Mouse (Mus musculus) embryonic fibroblast, embryonic 13.5 days (primary cell): ENCODE measurements around the gene Kif24. TPM values are rescaled to one million over a fixed set of nuclear protein-coding genes. Genes with fewer than 3 reads are reported as not detected.

ENCODE experiments used
- H3K27ac ChIP-seq: 2 replicates; pipeline ENCODE4 v1.5.1; 2012; ENCODE audit warnings: low read length, control low read depth, inconsistent platforms; ENCODE audit not compliant: insufficient read depth
- H3K4me1 ChIP-seq: 2 replicates; pipeline ENCODE4 v1.6.1; 2011; ENCODE audit warnings: low read length; ENCODE audit not compliant: control insufficient read depth, insufficient read depth
- H3K4me3 ChIP-seq: 2 replicates; pipeline ENCODE4 v1.5.1; 2011; ENCODE audit warnings: mild to moderate bottlenecking, control low read depth, low read length; ENCODE audit not compliant: insufficient read depth
- CTCF ChIP-seq: IDR thresholded peaks from 2 replicates; pipeline ENCODE4 v1.5.1; 2011; ENCODE audit warnings: mild to moderate bottlenecking, control low read depth, low read length, moderate library complexity, borderline replicate concordance; ENCODE audit not compliant: insufficient read depth
- POLR2A ChIP-seq: IDR thresholded peaks from 2 replicates; pipeline ENCODE4 v1.6.1; 2011; ENCODE audit warnings: low read depth, mild to moderate bottlenecking, control low read depth, low read length, moderate library complexity
- polyA plus RNA-seq: library from polyadenylated mRNA; stranded (reverse); fragments of >200 nt; gene quantifications from 2 replicates; pipeline ENCODE4 v1.2.4, GENCODE M21; 2011; ENCODE audit warnings: low read depth; ENCODE audit not compliant: missing spikeins, insufficient read length

Kif24 gene
- polyA plus RNA-seq: 3.6 and 5.8 TPM in 2 replicates

- no peaks in the 10 kb centered on the region for H3K4me1 ChIP-seq
- no peak for TF ChIP-seq CTCF
- TF ChIP-seq POLR2A: peak; percentile 81
- peak within 1 kb of the TSS; percentile 92 for H3K4me3 ChIP-seq
- H3K27ac ChIP-seq: peak within 1 kb of the TSS; percentile 34; the same call in 1 of the 2 replicates
Measured at GRCm38 (mm10) chr4:41464345-41465286, at the start of gene Kif24, which contains the start of gene Nudt2. TSS of gene Kif24 (minus strand) at chr4:41464887. TSS of gene Nudt2 (plus strand) at chr4:41465151.

DNA sequence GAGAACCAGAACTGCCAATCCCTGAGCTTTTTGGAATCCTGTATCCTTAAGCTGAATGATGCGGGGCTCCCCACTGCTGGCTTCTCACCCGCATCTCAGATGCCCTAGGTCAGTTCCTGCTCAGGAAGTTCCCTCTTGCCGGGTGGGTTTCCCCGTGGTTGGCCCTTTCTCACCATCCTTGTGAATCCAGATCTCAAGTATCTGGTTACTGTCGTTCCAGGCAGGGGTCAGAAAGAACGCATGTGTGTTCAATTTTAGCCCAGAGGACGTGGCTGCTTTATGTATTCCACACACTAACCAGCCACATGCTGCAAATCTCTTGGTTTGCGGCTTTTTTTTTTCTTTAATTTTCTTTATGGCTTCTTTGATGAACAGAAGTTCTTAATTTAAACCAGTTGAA lies 49.0 kb upstream of the Kif24 start:
- TF ChIP-seq POLR2A (no peak), CTCF (no peak)
- no peaks in the 10 kb centered on the region for H3K4me1 ChIP-seq
- H3K27ac ChIP-seq: no peak overlapping the region

DNA sequence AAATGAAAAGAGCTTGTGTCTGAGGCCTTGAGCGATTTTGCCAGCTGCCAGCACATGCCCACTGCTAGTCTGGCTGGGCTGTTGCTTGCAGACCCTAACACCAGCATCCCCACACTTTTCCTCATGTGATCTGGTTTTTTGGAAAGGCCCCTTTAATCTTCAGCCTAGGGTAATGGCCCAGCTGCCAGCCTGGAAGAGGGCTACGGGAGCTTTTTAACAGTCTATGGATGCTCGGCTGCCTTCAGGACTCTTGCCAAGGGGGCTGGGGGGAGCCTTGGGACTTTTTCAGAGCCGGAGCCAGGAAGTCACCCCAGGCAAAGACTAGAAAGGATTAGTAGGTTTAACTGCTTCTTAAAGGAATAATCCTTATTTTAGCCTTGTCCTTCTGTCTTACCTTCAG lies 48.6 kb upstream of the Kif24 start:
- TF ChIP-seq POLR2A: no peak
- TF ChIP-seq CTCF: no peak
- Histone ChIP-seq H3K4me3 (no peak overlapping the region), H3K27ac (no peak overlapping the region), H3K4me1 (no peaks in the 10 kb centered on the region)

More for the DNA sequence above, 49.0 kb upstream of the Kif24 start:
- H3K4me3 ChIP-seq: no peak overlapping the region

DNA sequence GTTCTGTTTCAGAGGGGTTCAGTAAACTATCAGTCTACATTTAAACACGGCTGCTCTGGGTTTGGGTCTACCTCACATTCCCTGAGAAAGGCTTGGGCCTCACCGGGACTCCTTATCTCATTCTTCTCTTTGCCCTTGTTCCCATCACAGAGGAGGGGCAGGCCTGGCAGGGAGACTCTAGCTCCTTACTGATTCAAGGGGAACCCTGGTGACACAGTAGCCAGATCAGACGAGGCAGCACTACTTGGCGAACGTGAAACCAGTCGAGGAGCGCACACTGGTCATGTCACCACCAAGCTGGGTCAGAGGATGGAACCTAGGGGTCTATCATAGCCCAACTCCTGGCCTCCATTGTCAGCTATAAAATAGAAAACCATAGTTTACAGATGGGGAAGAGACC lies 43.3 kb upstream of the Kif24 start:
- H3K4me1 ChIP-seq: no peaks in the 10 kb centered on the region
- TF ChIP-seq CTCF (no peak), POLR2A (no peak)
- no peak overlapping the region for H3K27ac ChIP-seq
- no peak overlapping the region for H3K4me3 ChIP-seq

GRCm38 (mm10) chr4:41507326-41507924 lies 42.7 kb upstream of the Kif24 start:
- Histone ChIP-seq H3K27ac (no peak overlapping the region), H3K4me3 (peak overlapping the region; percentile 37), H3K4me1 (no peaks in the 10 kb centered on the region)
- no peak for TF ChIP-seq CTCF
- TF ChIP-seq POLR2A: no peak

- no peaks in the 10 kb centered on the region for H3K4me1 ChIP-seq
- peak overlapping the region; percentile 37 for H3K4me3 ChIP-seq
- TF ChIP-seq CTCF (no peak), POLR2A (peak; percentile 71)
- H3K27ac ChIP-seq: no peak overlapping the region
Measured at GRCm38 (mm10) chr4:41506906-41507305, 42.2 kb upstream of the Kif24 start.

DNA sequence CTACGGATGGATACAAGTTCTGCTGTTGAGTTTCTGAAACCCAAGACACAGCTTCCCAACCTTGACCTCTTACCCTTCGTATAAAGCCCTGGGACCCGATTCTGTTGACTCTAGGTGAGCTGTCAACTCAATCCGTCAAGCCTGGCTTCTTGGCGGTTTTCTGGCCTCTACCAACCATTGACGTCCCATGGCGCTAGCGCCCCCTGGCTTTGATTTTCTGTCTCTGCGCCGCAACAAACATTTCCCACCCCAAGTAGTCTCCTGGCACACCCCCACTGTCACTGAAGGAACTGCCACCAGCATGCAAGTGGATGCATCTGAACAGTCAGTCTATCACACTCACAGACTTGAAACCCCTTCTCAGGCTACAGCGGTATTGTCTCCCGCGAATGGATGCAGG lies 41.5 kb upstream of the Kif24 start:
- Histone ChIP-seq H3K4me1 (no peaks in the 10 kb centered on the region), H3K27ac (no peak overlapping the region), H3K4me3 (no peak overlapping the region)
- TF ChIP-seq POLR2A: no peak
- TF ChIP-seq CTCF: no peak

GRCm38 (mm10) chr4:41505131-41505551 lies 40.5 kb upstream of the Kif24 start:
- H3K4me3 ChIP-seq: no peak overlapping the region
- no peak for TF ChIP-seq CTCF
- TF ChIP-seq POLR2A: no peak
- no peak overlapping the region for H3K27ac ChIP-seq
- no peaks in the 10 kb centered on the region for H3K4me1 ChIP-seq

DNA sequence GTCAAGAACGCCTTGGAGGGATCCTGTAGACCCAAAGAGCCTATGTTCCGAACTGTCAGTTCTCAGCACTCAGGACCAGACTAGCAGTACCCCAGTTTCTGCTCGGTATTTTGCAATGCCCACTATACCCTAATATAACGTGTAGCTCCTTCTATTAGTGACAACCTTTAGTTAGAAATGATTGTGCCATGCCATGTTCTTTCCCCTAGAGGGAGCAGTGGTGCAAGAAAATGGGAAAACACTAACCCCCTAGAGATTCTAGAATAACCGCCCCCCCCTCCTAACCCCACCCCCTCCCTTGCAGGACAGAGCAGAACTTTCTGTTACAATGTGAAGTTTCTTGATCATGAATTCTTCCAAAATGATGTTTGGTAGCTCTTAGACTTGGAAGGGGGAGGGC lies 39.6 kb upstream of the Kif24 start:
- no peak overlapping the region for H3K27ac ChIP-seq
- H3K4me3 ChIP-seq: no peak overlapping the region
- H3K4me1 ChIP-seq: no peaks in the 10 kb centered on the region
- TF ChIP-seq POLR2A (no peak), CTCF (no peak)

DNA sequence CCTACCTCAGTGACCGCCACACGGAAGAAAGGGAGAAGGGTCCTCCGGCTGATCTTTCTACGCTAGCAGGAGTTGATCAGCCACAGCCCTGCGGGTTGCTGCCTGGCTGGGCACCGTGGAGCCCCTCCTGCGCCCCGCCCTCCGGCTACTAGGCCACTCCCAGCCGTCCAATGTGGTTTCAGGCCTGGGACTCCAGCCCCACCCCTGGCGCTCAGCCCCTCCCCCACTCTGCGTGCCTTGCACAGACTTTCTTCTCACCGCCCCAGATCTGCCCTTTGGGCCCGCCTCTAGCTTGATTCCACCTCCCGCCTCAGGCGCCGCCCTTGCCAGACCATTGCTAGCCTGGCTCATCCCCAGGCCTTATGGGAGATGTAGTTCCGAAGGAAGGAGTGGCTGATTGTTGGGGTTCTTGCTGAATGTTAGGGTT lies 38.3 kb upstream of the Kif24 start, which contains the start of gene AI464131:
Gene AI464131 (minus strand): TSS at position 91 of the 427 bp plus-strand sequence.
- H3K4me3 ChIP-seq: peak within 1 kb of the TSS; percentile 48
- H3K4me1 ChIP-seq: no peaks in the 10 kb centered on the region
- TF ChIP-seq CTCF: no peak
- peak; percentile 68 for TF ChIP-seq POLR2A
- H3K27ac ChIP-seq: no peak within 1 kb of the TSS
